Mouse (Mus musculus) midbrain, embryonic 12.5 days (tissue): Measurements from ENCODE around the gene BC051019. TPM values are rescaled to one million over a fixed set of nuclear protein-coding genes. Genes with fewer than 3 reads are reported as not detected.

Experiments
- ATAC-seq: fragments of 200-750 bp; cut with Nextera tagmentation; 2 replicates; pipeline ENCODE4 v1.8.0; 2017; ENCODE audit warnings: low read depth, moderate TSS enrichment, moderate library complexity; ENCODE audit not compliant: low FRiP score
- H3K27ac ChIP-seq: fragments of 300-500 bp; sonication (generic); replicated peaks from 2 replicates; pipeline ENCODE4 v1.5.1; 2016; ENCODE audit warnings: mild to moderate bottlenecking
- H3K27me3 ChIP-seq: fragments of 300-500 bp; sonication (generic); 2 replicates; pipeline ENCODE4 v1.6.1; 2016; ENCODE audit warnings: mild to moderate bottlenecking
- H3K36me3 ChIP-seq: fragments of 300-500 bp; sonication (generic); 2 replicates; pipeline ENCODE4 v1.6.1; 2016
- H3K4me1 ChIP-seq: fragments of 300-500 bp; sonication (generic); 2 replicates; pipeline ENCODE4 v1.6.1; 2016
- H3K4me2 ChIP-seq: fragments of 300-500 bp; sonication (generic); replicated peaks from 2 replicates; pipeline ENCODE4 v1.6.1; 2016; ENCODE audit warnings: mild to moderate bottlenecking, moderate library complexity
- H3K4me3 ChIP-seq: fragments of 300-500 bp; sonication (generic); 2 replicates; pipeline ENCODE4 v1.5.1; 2016; ENCODE audit warnings: mild to moderate bottlenecking
- H3K9ac ChIP-seq: fragments of 300-500 bp; sonication (generic); replicated peaks from 2 replicates; pipeline ENCODE4 v1.6.1; 2016; ENCODE audit warnings: mild to moderate bottlenecking, moderate library complexity
- H3K9me3 ChIP-seq: fragments of 300-500 bp; sonication (generic); 2 replicates; pipeline ENCODE4 v1.6.1; 2016; ENCODE audit warnings: mild to moderate bottlenecking
- WGBS: fragments of 180-500 bp; shearing (Covaris S2); methylation state at CpG from one replicate; pipeline ENCODE4 v1.1.7; 2016; 5-methylcytosine and 5-hydroxymethylcytosine counted together
- polyA plus RNA-seq: library from polyadenylated mRNA; unstranded; fragments of >200 nt; fragmentation: Nextera tagmentation; extraction: Ambion mirVana; gene quantifications from 2 replicates; pipeline ENCODE4 v1.2.1, GENCODE M21; 2016

The BC051019 gene
- not detected in 2 replicates for polyA plus RNA-seq

- no peak within 1 kb of the TSS for H3K4me3 ChIP-seq
- no peak within 1 kb of the TSS for H3K9ac ChIP-seq
- H3K27me3 ChIP-seq: no peaks in the 10 kb centered on the region
- 96% methylated on average over 5 of the region's 5 CpGs for WGBS
- no peak within 1 kb of the TSS for H3K27ac ChIP-seq
- no peak within 1 kb of the TSS for H3K4me2 ChIP-seq
- ATAC-seq: no peak
- H3K4me1 ChIP-seq: no peaks in the 10 kb centered on the region
- 0 out of 2 replicates have a peak, but pooled peaks cover 3% of the 10 kb centered on the region for H3K9me3 ChIP-seq
- H3K36me3 ChIP-seq: no peaks in the 10 kb centered on the region
Observed at GRCm38 (mm10) chr7:109723697-109724096, at the start of gene BC051019. BC051019 (minus strand) TSS chr7:109723850.

GRCm38 (mm10) chr7:109772251-109772650, 48.6 kb upstream of the BC051019 start:
- no peak for ATAC-seq

GRCm38 (mm10) chr7:109768699-109769383, 45.2 kb upstream of the BC051019 start:
- no peak for ATAC-seq
- H3K36me3 ChIP-seq: no peaks in the 10 kb centered on the region

More at GRCm38 (mm10) chr7:109772251-109772650, 48.6 kb upstream of the BC051019 start:
- Histone ChIP-seq H3K9me3 (no peaks in the 10 kb centered on the region), H3K4me3 (no peak overlapping the region), H3K36me3 (no peaks in the 10 kb centered on the region), H3K9ac (no peak overlapping the region), H3K4me2 (no peak overlapping the region), H3K4me1 (no peaks in the 10 kb centered on the region), H3K27me3 (no peaks in the 10 kb centered on the region), H3K27ac (no peak overlapping the region)

GRCm38 (mm10) chr7:109767575-109768350, 44.1 kb upstream of the BC051019 start:
- 83% methylated on average over 7 of the region's 7 CpGs for WGBS
- H3K4me2 ChIP-seq: no peak overlapping the region
- ATAC-seq: no peak
- H3K27me3 ChIP-seq: no peaks in the 10 kb centered on the region
- H3K4me3 ChIP-seq: no peak overlapping the region
- H3K9ac ChIP-seq: no peak overlapping the region
- no peak overlapping the region for H3K27ac ChIP-seq
- H3K36me3 ChIP-seq: no peaks in the 10 kb centered on the region
- H3K9me3 ChIP-seq: no peaks in the 10 kb centered on the region
- H3K4me1 ChIP-seq: no peaks in the 10 kb centered on the region

More at GRCm38 (mm10) chr7:109768699-109769383, 45.2 kb upstream of the BC051019 start:
- Histone ChIP-seq H3K27me3 (no peaks in the 10 kb centered on the region), H3K4me3 (no peak overlapping the region), H3K27ac (no peak overlapping the region), H3K9me3 (no peaks in the 10 kb centered on the region), H3K9ac (no peak overlapping the region), H3K4me1 (no peaks in the 10 kb centered on the region), H3K4me2 (no peak overlapping the region)
- 56% methylated on average over 2 of the region's 2 CpGs for WGBS

- no peaks in the 10 kb centered on the region for H3K9me3 ChIP-seq
- no peak for ATAC-seq
- H3K4me3 ChIP-seq: no peak overlapping the region
- H3K4me1 ChIP-seq: no peaks in the 10 kb centered on the region
- no peak overlapping the region for H3K4me2 ChIP-seq
- H3K27me3 ChIP-seq: no peaks in the 10 kb centered on the region
- WGBS: 75% methylated on average over 2 of the region's 2 CpGs
- H3K27ac ChIP-seq: no peak overlapping the region
- H3K36me3 ChIP-seq: no peaks in the 10 kb centered on the region
- no peak overlapping the region for H3K9ac ChIP-seq
Observed at GRCm38 (mm10) chr7:109764009-109764408, 40.4 kb upstream of the BC051019 start.

- Histone ChIP-seq H3K4me3 (no peak overlapping the region), H3K4me1 (peaks cover 14% of the 10 kb centered on the region), H3K9me3 (no peaks in the 10 kb centered on the region), H3K9ac (no peak overlapping the region), H3K27me3 (no peaks in the 10 kb centered on the region), H3K27ac (no peak overlapping the region), H3K36me3 (no peaks in the 10 kb centered on the region), H3K4me2 (no peak overlapping the region)
- WGBS: 86% methylated on average over 3 of the region's 3 CpGs
- ATAC-seq: no peak
Observed at GRCm38 (mm10) chr7:109756291-109756690, 32.6 kb upstream of the BC051019 start.

- Histone ChIP-seq H3K9ac (no peak overlapping the region), H3K36me3 (peaks cover under 1% of the 10 kb centered on the region; the same call in 1 of the 2 replicates), H3K4me2 (no peak overlapping the region), H3K27me3 (no peaks in the 10 kb centered on the region), H3K27ac (no peak overlapping the region), H3K4me1 (peaks cover 15% of the 10 kb centered on the region), H3K9me3 (no peaks in the 10 kb centered on the region), H3K4me3 (no peak overlapping the region)
- ATAC-seq: no peak
- 91% methylated on average over 8 of the region's 8 CpGs for WGBS
Observed at GRCm38 (mm10) chr7:109754034-109754433, 30.4 kb upstream of the BC051019 start.

GRCm38 (mm10) chr7:109752008-109752925, 28.6 kb upstream of the BC051019 start, which contains the start of gene Tmem9b:
Tmem9b (minus strand) TSS chr7:109752875.
- Histone ChIP-seq H3K4me1 (peaks cover 15% of the 10 kb centered on the region), H3K4me2 (peak within 1 kb of the TSS; percentile 92), H3K9me3 (no peaks in the 10 kb centered on the region), H3K36me3 (peaks cover 5% of the 10 kb centered on the region; the same call in 1 of the 2 replicates), H3K9ac (peak within 1 kb of the TSS; percentile 84), H3K27me3 (no peaks in the 10 kb centered on the region), H3K4me3 (peak within 1 kb of the TSS; percentile 85), H3K27ac (peak within 1 kb of the TSS; percentile 80)
- under 1% methylated on average over 73 of the region's 74 CpGs for WGBS
- peak; percentile 90 for ATAC-seq

GRCm38 (mm10) chr7:109751427-109752007, 27.9 kb upstream of the BC051019 start:
- H3K27me3 ChIP-seq: no peaks in the 10 kb centered on the region
- H3K27ac ChIP-seq: peak overlapping the region; percentile 80
- peak overlapping the region; percentile 92 for H3K4me2 ChIP-seq
- peak overlapping the region; percentile 84 for H3K9ac ChIP-seq
- H3K4me1 ChIP-seq: peaks cover 15% of the 10 kb centered on the region
- ATAC-seq: peak; percentile 10
- peak overlapping the region; percentile 85 for H3K4me3 ChIP-seq
- no peaks in the 10 kb centered on the region for H3K9me3 ChIP-seq
- 3% methylated on average over 13 of the region's 13 CpGs for WGBS
- peaks cover 5% of the 10 kb centered on the region; the same call in 1 of the 2 replicates for H3K36me3 ChIP-seq

- H3K27ac ChIP-seq: no peak overlapping the region
- H3K9me3 ChIP-seq: no peaks in the 10 kb centered on the region
- peaks cover 25% of the 10 kb centered on the region for H3K36me3 ChIP-seq
- ATAC-seq: no peak
- peaks cover 7% of the 10 kb centered on the region for H3K4me1 ChIP-seq
- WGBS: 63% methylated on average over 1 of the region's 1 CpGs
- no peak overlapping the region for H3K4me2 ChIP-seq
- no peak overlapping the region for H3K4me3 ChIP-seq
- H3K27me3 ChIP-seq: no peaks in the 10 kb centered on the region
- H3K9ac ChIP-seq: no peak overlapping the region
Observed at GRCm38 (mm10) chr7:109747747-109748146, 24.1 kb upstream of the BC051019 start.

GRCm38 (mm10) chr7:109741703-109742102, 18.1 kb upstream of the BC051019 start:
- no peak overlapping the region for H3K27ac ChIP-seq
- no peak overlapping the region for H3K4me2 ChIP-seq
- no peaks in the 10 kb centered on the region for H3K27me3 ChIP-seq
- peaks cover 44% of the 10 kb centered on the region for H3K36me3 ChIP-seq
- 93% methylated on average over 4 of the region's 4 CpGs for WGBS
- H3K9me3 ChIP-seq: no peaks in the 10 kb centered on the region
- no peak overlapping the region for H3K9ac ChIP-seq
- H3K4me3 ChIP-seq: no peak overlapping the region
- ATAC-seq: no peak
- no peaks in the 10 kb centered on the region for H3K4me1 ChIP-seq
